Mouse (Mus musculus): ENCODE results near the gene Klhl11. TPM values are rescaled to one million over a fixed set of nuclear protein-coding genes. Genes with fewer than 3 reads are reported as not detected.
A peak's percentile ranks its signal among the peaks of the same experiment; 100 is the strongest.

Klhl11 gene
- total RNA-seq, 2 experiments from 2014 or later: 10.8 to 40.8 TPM

DNA sequence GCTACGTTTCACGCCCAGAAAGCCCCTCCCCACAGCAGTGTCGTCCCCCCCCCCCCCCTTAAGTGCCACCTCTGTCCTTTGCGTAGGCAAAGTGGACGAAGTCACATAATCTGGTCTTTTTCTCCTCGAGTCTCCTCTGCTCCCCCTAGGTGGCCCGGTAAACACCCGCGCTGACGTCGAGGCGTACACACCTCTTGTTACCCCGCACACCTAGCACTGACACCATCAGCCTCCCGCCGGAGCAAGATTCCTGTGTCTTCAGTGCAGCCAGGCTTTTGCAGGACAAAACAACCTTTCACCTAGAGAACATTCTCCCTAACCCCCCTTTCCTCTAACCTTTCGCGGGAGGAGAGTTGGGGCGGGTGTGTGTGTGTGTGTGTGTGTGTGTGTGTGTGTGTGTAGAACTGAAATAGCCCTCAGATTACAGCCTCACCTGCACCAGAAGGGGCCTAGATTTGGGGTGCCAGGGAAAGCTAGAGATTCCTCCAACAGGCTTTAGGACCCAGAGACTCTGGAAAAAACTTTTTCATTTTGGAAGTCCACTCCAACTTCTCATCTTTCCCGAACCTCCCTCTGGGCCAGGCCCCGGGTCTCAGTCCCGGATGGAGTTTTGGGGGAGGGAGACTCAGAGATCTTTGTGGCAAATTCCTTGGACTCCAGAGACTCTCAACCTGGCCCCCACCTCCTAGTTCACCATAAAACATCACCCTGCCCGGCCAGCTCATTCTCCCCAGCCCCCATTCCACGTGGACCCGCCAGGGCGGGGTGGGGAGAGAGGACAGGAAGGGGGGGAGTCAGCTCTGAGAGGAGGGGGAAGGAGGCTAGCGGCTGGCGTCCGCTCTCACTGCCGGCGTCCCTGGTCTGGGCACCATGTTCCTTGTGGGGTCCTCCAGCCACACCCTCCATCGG, 57.4 kb downstream of the Klhl11 start, which contains the start of gene Fkbp10:
Gene Fkbp10, plus strand, starts transcription at position 784 of the 909 bp plus-strand sequence.
- ATAC-seq (replicated peaks; ENCODE audit: low FRiP score, low TSS enrichment, poor library complexity, severe bottlenecking): no peak

DNA sequence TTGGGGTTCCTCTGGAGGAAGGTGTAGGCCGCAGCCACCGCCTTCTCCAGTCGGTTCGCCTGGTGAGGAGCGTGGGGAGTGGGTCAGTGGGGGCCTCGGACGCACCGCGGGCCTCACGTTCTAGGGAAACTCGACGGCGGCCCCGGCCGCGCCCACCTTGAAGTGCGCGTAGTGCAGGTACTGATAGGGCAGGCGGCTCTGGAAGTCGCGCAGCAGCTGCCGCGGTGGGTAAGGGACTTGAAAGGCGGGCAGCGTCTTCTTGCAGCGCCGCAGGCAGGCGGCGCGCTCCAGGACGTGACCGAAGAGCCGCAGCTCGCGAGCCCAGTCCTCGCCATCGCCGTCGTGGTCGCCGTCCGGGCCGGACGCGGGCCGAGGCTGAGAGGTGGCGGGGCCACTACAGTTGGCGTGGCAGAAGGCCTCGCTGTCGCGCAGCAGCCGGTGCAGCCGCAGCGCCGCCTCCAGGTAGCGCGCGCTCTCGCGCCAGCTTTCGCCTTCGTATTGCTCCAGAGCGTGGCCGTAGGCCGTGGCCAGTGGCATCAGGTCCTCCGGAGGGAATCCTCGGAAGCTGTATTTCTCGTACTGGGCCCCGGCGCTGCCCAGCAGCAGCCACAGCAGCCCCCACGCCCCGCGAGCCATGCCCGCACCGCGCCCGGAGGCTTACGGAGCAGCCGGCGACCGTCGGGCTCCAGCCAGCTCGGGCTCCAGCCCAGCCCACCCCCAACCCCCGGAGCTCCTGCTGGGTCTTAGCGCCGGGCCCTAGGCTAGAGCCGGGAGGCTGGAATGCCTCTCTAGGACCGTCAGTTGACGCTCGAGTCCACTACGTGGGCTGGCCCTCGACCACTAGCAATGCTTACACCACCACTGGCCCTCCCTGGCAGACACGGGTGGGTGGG, 58.3 kb downstream of the Klhl11 start, which contains the start of gene P3h4:
Gene P3h4, minus strand, starts transcription at position 816 of the 893 bp plus-strand sequence.
- ATAC-seq (replicated peaks; ENCODE audit: low FRiP score, low TSS enrichment, poor library complexity, severe bottlenecking): peak; percentile 41

DNA sequence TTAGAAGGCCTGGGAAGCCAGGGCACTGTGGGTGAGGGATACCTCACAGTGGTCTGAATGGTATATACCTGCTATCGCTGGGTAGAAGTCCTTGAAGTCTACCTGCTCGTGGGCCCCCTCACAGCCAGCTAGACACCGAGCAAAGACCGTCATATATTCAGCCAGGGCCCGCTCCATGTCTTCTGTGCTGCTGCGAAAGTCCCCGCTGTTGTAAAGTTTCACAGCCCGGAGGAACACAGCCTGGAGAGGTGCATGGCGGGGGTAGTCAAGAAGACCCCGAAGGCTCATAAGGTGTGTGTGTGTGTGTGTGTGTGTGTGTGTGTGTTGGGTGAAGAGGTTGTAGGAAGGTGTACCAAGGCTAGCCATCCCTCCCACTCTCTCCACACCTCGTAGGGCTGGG, 59.0 kb downstream of the Klhl11 start:
- no peak for ATAC-seq (replicated peaks; ENCODE audit: low FRiP score, low TSS enrichment, poor library complexity, severe bottlenecking)

Other genes starting within 250 kb of the Klhl11 start
- gene Krt16, start 223.8 kb downstream of the Klhl11 start, total RNA-seq (2014; fragmentation: Nextera tagmentation): not detected in 2 replicates
- gene Krt16, start 223.8 kb downstream of the Klhl11 start, total RNA-seq (2017): not detected in 2 replicates
- gene Krt17, start 211.7 kb downstream of the Klhl11 start, total RNA-seq (2014; fragmentation: Nextera tagmentation): not detected in 2 replicates
- not detected in 2 replicates for gene Krt17, start 211.7 kb downstream of the Klhl11 start, total RNA-seq (2017)
- not detected in 2 replicates for gene Krt42, start 202.9 kb downstream of the Klhl11 start, total RNA-seq (2014; fragmentation: Nextera tagmentation)
- not detected in 2 replicates for gene Krt42, start 202.9 kb downstream of the Klhl11 start, total RNA-seq (2017)
- 1,051 and 1,260 TPM in 2 replicates for gene Eif1, start 152.9 kb downstream of the Klhl11 start, total RNA-seq (2014; fragmentation: Nextera tagmentation)
- gene Eif1, start 152.9 kb downstream of the Klhl11 start, total RNA-seq (2017): 170 and 204 TPM in 2 replicates
- gene Gast, start 138.3 kb downstream of the Klhl11 start, total RNA-seq (2014; fragmentation: Nextera tagmentation): not detected in 2 replicates
- gene Gast, start 138.3 kb downstream of the Klhl11 start, total RNA-seq (2017): not detected in 2 replicates
- not detected in 2 replicates for gene Hap1, start 116.6 kb downstream of the Klhl11 start, total RNA-seq (2014; fragmentation: Nextera tagmentation)
- not detected in 2 replicates for gene Hap1, start 116.6 kb downstream of the Klhl11 start, total RNA-seq (2017)
- 0.40 and 0.81 TPM in 2 replicates for gene Jup, start 75.0 kb downstream of the Klhl11 start, total RNA-seq (2014; fragmentation: Nextera tagmentation)
- 0.52 and 0.80 TPM in 2 replicates for gene Jup, start 75.0 kb downstream of the Klhl11 start, total RNA-seq (2017)
- gene P3h4, start 57.9 kb downstream of the Klhl11 start, total RNA-seq (2014; fragmentation: Nextera tagmentation): 1.0 TPM in 1 of 2 replicates, not detected in the other
- gene P3h4, start 57.9 kb downstream of the Klhl11 start, total RNA-seq (2017): 0.08 and 0.33 TPM in 2 replicates
- not detected in 2 replicates for gene Fkbp10, start 57.0 kb downstream of the Klhl11 start, total RNA-seq (2014; fragmentation: Nextera tagmentation)
- 0.53 TPM in 1 of 2 replicates, not detected in the other for gene Fkbp10, start 57.0 kb downstream of the Klhl11 start, total RNA-seq (2017)
- gene Nt5c3b, start 30.9 kb downstream of the Klhl11 start, total RNA-seq (2014; fragmentation: Nextera tagmentation): 35.7 and 54.2 TPM in 2 replicates
- 25.9 and 33.8 TPM in 2 replicates for gene Nt5c3b, start 30.9 kb downstream of the Klhl11 start, total RNA-seq (2017)
- 2.6 TPM in 1 of 2 replicates, not detected in the other for gene Klhl10, start 30.8 kb downstream of the Klhl11 start, total RNA-seq (2014; fragmentation: Nextera tagmentation)
- gene Klhl10, start 30.8 kb downstream of the Klhl11 start, total RNA-seq (2017): 1.6 TPM in 1 of 2 replicates, not detected in the other
- gene Acly, start 55.3 kb upstream of the Klhl11 start, total RNA-seq (2014; fragmentation: Nextera tagmentation): 99.9 and 114 TPM in 2 replicates
- gene Acly, start 55.3 kb upstream of the Klhl11 start, total RNA-seq (2017): 90.6 and 112 TPM in 2 replicates
- gene Ttc25, start 72.9 kb upstream of the Klhl11 start, total RNA-seq (2014; fragmentation: Nextera tagmentation): not detected in 2 replicates
- not detected in 2 replicates for gene Ttc25, start 72.9 kb upstream of the Klhl11 start, total RNA-seq (2017)
- 57.0 and 60.8 TPM in 2 replicates for gene Cnp, start 102.2 kb upstream of the Klhl11 start, total RNA-seq (2014; fragmentation: Nextera tagmentation)
- gene Cnp, start 102.2 kb upstream of the Klhl11 start, total RNA-seq (2017): 26.7 and 44.2 TPM in 2 replicates
- 14.2 and 14.9 TPM in 2 replicates for gene Nkiras2, start 146.5 kb upstream of the Klhl11 start, total RNA-seq (2014; fragmentation: Nextera tagmentation)
- 4.2 and 11.2 TPM in 2 replicates for gene Nkiras2, start 146.5 kb upstream of the Klhl11 start, total RNA-seq (2017)
- 133 and 176 TPM in 2 replicates for gene Dnajc7, start 147.4 kb upstream of the Klhl11 start, total RNA-seq (2014; fragmentation: Nextera tagmentation)
- gene Dnajc7, start 147.4 kb upstream of the Klhl11 start, total RNA-seq (2017): 139 and 147 TPM in 2 replicates
- gene Zfp385c, start 219.7 kb upstream of the Klhl11 start, total RNA-seq (2014; fragmentation: Nextera tagmentation): not detected in 2 replicates
- gene Zfp385c, start 219.7 kb upstream of the Klhl11 start, total RNA-seq (2017): not detected in 2 replicates
- gene Dhx58, start 231.5 kb upstream of the Klhl11 start, total RNA-seq (2014; fragmentation: Nextera tagmentation): 14.2 and 16.4 TPM in 2 replicates
- gene Dhx58, start 231.5 kb upstream of the Klhl11 start, total RNA-seq (2017): 11.8 and 12.9 TPM in 2 replicates
- gene Kat2a, start 239.7 kb upstream of the Klhl11 start, total RNA-seq (2014; fragmentation: Nextera tagmentation): 60.8 and 61.6 TPM in 2 replicates
- gene Kat2a, start 239.7 kb upstream of the Klhl11 start, total RNA-seq (2017): 15.2 and 30.5 TPM in 2 replicates
- not detected in 2 replicates for gene Hspb9, start 241.1 kb upstream of the Klhl11 start, total RNA-seq (2014; fragmentation: Nextera tagmentation)
- not detected in 2 replicates for gene Hspb9, start 241.1 kb upstream of the Klhl11 start, total RNA-seq (2017)

Data from megakaryocyte-erythroid progenitor cell, adult 5-6 weeks (primary cell).